Mouse (Mus musculus) lung, adult 2 months (tissue): Measurements from ENCODE around the gene Fhl3.

Experiments
- CTCF ChIP-seq: fragments of 200-500 bp; IDR thresholded peaks from 2 replicates; pipeline ENCODE4 v1.5.1; 2011; ENCODE audit warnings: mild to moderate bottlenecking, low read length, control low read depth; ENCODE audit not compliant: insufficient read depth
- POLR2A ChIP-seq: fragments of 200-500 bp; IDR thresholded peaks from 2 replicates; pipeline ENCODE4 v1.6.1; 2011; ENCODE audit warnings: low read depth, mild to moderate bottlenecking, control low read depth, low read length, borderline replicate concordance; ENCODE audit errors: extremely low read depth

- no peak for TF ChIP-seq POLR2A
- TF ChIP-seq CTCF, result no peak
Observed at GRCm38 (mm10) chr4:124737486-124737885, 37.0 kb downstream of the Fhl3 start.
